Mouse (Mus musculus) central nervous system, embryonic 14 days (tissue): ENCODE measurements around the gene Gm21312. TPM values are rescaled to one million over a fixed set of nuclear protein-coding genes. Genes with fewer than 3 reads are reported as not detected.

Source experiments
- polyA plus RNA-seq: library from polyadenylated mRNA; depleted of rRNA; stranded (reverse); fragments of >200 nt; gene quantifications from 2 replicates; pipeline ENCODE4 v1.2.3, GENCODE M21; 2012; rRNA removed

Gene Gm21312
- polyA plus RNA-seq = not detected in 2 replicates

DNA sequence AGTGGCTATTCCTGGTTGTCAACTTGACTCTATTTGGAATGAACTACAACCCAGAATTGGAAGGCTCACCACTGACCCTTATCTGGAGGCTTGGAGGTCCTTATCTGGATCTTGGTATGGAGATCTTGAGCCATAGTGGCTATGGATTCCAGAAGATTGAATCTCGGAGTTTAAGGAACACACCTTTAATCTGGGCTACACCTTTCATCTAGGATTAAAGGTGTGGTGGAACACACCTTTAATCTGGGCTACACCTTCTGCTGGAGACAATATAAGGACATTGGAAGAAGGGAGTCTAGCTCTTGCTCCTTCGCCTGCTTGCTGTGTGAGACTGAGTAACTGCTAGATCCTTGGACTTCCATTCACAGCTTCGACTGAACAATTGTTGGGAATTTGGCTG lies at the start of gene Gm21312:
Gm21312 (plus strand) TSS at position 301 of the 400 bp plus-strand sequence.

GRCm38 (mm10) chr10:104142687-104143086 lies 34.1 kb upstream of the Gm21312 start, which contains the start of gene Gm21293:
TSS of gene Gm21293 (plus strand) at chr10:104142987.

DNA sequence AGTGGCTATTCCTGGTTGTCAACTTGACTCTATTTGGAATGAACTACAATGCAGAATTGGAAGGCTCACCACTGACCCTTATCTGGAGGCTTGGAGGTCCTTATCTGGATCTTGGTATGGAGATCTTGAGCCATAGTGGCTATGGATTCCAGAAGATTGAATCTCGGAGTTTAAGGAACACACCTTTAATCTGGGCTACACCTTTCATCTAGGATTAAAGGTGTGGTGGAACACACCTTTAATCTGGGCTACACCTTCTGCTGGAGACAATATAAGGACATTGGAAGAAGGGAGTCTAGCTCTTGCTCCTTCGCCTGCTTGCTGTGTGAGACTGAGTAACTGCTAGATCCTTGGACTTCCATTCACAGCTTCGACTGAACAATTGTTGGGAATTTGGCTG lies 25.6 kb upstream of the Gm21312 start, which contains the start of gene Gm6763:
Gm6763 (plus strand) TSS at position 301 of the 400 bp plus-strand sequence.

DNA sequence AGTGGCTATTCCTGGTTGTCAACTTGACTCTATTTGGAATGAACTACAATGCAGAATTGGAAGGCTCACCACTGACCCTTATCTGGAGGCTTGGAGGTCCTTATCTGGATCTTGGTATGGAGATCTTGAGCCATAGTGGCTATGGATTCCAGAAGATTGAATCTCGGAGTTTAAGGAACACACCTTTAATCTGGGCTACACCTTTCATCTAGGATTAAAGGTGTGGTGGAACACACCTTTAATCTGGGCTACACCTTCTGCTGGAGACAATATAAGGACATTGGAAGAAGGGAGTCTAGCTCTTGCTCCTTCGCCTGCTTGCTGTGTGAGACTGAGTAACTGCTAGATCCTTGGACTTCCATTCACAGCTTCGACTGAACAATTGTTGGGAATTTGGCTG lies 17.1 kb upstream of the Gm21312 start, which contains the start of gene Gm8764:
Gm8764 (plus strand) TSS at position 301 of the 400 bp plus-strand sequence.

GRCm38 (mm10) chr10:104168215-104168614 lies 8.6 kb upstream of the Gm21312 start, which contains the start of gene Gm21304:
TSS of gene Gm21304 (plus strand) at chr10:104168515.

GRCm38 (mm10) chr10:104185233-104185632 lies 8.4 kb downstream of the Gm21312 start, which contains the start of gene Gm20765:
TSS of gene Gm20765 (plus strand) at chr10:104185533.

DNA sequence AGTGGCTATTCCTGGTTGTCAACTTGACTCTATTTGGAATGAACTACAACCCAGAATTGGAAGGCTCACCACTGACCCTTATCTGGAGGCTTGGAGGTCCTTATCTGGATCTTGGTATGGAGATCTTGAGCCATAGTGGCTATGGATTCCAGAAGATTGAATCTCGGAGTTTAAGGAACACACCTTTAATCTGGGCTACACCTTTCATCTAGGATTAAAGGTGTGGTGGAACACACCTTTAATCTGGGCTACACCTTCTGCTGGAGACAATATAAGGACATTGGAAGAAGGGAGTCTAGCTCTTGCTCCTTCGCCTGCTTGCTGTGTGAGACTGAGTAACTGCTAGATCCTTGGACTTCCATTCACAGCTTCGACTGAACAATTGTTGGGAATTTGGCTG lies 16.9 kb downstream of the Gm21312 start, which contains the start of gene Gm4340:
Gm4340 (plus strand) TSS at position 301 of the 400 bp plus-strand sequence.

Other genes starting within 250 kb of the Gm21312 start
- not detected in 2 replicates for gene Gm21293, start 34.0 kb upstream of the Gm21312 start, polyA plus RNA-seq
- not detected in 2 replicates for gene Gm6763, start 25.5 kb upstream of the Gm21312 start, polyA plus RNA-seq
- not detected in 2 replicates for gene Gm8764, start 17.0 kb upstream of the Gm21312 start, polyA plus RNA-seq
- not detected in 2 replicates for gene Gm21304, start 8.5 kb upstream of the Gm21312 start, polyA plus RNA-seq
- not detected in 2 replicates for gene Gm20765, start 8.5 kb downstream of the Gm21312 start, polyA plus RNA-seq
- gene Gm4340, start 17.0 kb downstream of the Gm21312 start, polyA plus RNA-seq = not detected in 2 replicates